Mouse (Mus musculus): ENCODE measurements at regions not wholly inside any gene's neighbourhood (a gene's known extent, or its start where the extent isn't known, plus 50 kb on each side); places are given as distances from the start of the nearest gene placed in this dataset.

- TF ChIP-seq POLR2A (IDR thresholded peaks at IDR 0.05; ENCODE audit: insufficient read depth, low read length) (no peak), EP300 (IDR thresholded peaks at IDR 0.05; ENCODE audit: insufficient read depth, low read depth, low read length) (no peak), CTCF (IDR thresholded peaks at IDR 0.05; ENCODE audit: low read depth, low read length) (no peak)
- no peak overlapping the region for H3K9ac ChIP-seq (ENCODE audit: low read depth, poor library complexity, severe bottlenecking)
- no peak overlapping the region for H3K27ac ChIP-seq (ENCODE audit: insufficient read depth, low read length)
- no peaks in the 10 kb centered on the region for H3K27me3 ChIP-seq (ENCODE audit: control insufficient read depth, insufficient read depth, low read length, poor library complexity, severe bottlenecking)
- H3K4me1 ChIP-seq (ENCODE audit: control insufficient read depth, insufficient read depth, low read length) = no peaks in the 10 kb centered on the region
- no peak overlapping the region for H3K4me3 ChIP-seq (ENCODE audit: low read depth, low read length)
- H3K36me3 ChIP-seq (ENCODE audit: control insufficient read depth, insufficient read depth, low read length, poor library complexity, severe bottlenecking) = no peaks in the 10 kb centered on the region
- H3K9me3 ChIP-seq (replicated peaks; ENCODE audit: control insufficient read depth, insufficient read depth, low read length, poor library complexity, severe bottlenecking) = no peaks in the 10 kb centered on the region
These were observed 496.9 kb upstream of the Btbd3 start for GRCm38 (mm10) chr2:137759455-137759854.

GRCm38 (mm10) chr2:137758389-137758788 lies 498.0 kb upstream of the Btbd3 start:
- Histone ChIP-seq H3K4me1 (ENCODE audit: control insufficient read depth, insufficient read depth, low read length) (no peaks in the 10 kb centered on the region), H3K36me3 (ENCODE audit: control insufficient read depth, insufficient read depth, low read length, poor library complexity, severe bottlenecking) (no peaks in the 10 kb centered on the region), H3K9ac (ENCODE audit: low read depth, poor library complexity, severe bottlenecking) (no peak overlapping the region), H3K9me3 (replicated peaks; ENCODE audit: control insufficient read depth, insufficient read depth, low read length, poor library complexity, severe bottlenecking) (no peaks in the 10 kb centered on the region), H3K27ac (ENCODE audit: insufficient read depth, low read length) (no peak overlapping the region), H3K27me3 (ENCODE audit: control insufficient read depth, insufficient read depth, low read length, poor library complexity, severe bottlenecking) (no peaks in the 10 kb centered on the region), H3K4me3 (ENCODE audit: low read depth, low read length) (no peak overlapping the region)
- no peak for TF ChIP-seq POLR2A (IDR thresholded peaks at IDR 0.05; ENCODE audit: insufficient read depth, low read length)
- no peak for TF ChIP-seq EP300 (IDR thresholded peaks at IDR 0.05; ENCODE audit: insufficient read depth, low read depth, low read length)
- TF ChIP-seq CTCF (IDR thresholded peaks at IDR 0.05; ENCODE audit: low read depth, low read length) = no peak

GRCm38 (mm10) chr2:137757231-137758212 lies 498.8 kb upstream of the Btbd3 start:
- H3K36me3 ChIP-seq (ENCODE audit: control insufficient read depth, insufficient read depth, low read length, poor library complexity, severe bottlenecking) = no peaks in the 10 kb centered on the region
- no peak for TF ChIP-seq EP300 (IDR thresholded peaks at IDR 0.05; ENCODE audit: insufficient read depth, low read depth, low read length)
- no peak for TF ChIP-seq CTCF (IDR thresholded peaks at IDR 0.05; ENCODE audit: low read depth, low read length)
- no peak for TF ChIP-seq POLR2A (IDR thresholded peaks at IDR 0.05; ENCODE audit: insufficient read depth, low read length)
- H3K9ac ChIP-seq (ENCODE audit: low read depth, poor library complexity, severe bottlenecking) = no peak overlapping the region
- H3K27me3 ChIP-seq (ENCODE audit: control insufficient read depth, insufficient read depth, low read length, poor library complexity, severe bottlenecking) = no peaks in the 10 kb centered on the region
- no peak overlapping the region for H3K4me3 ChIP-seq (ENCODE audit: low read depth, low read length)
- H3K9me3 ChIP-seq (replicated peaks; ENCODE audit: control insufficient read depth, insufficient read depth, low read length, poor library complexity, severe bottlenecking) = no peaks in the 10 kb centered on the region
- no peaks in the 10 kb centered on the region for H3K4me1 ChIP-seq (ENCODE audit: control insufficient read depth, insufficient read depth, low read length)
- H3K27ac ChIP-seq (ENCODE audit: insufficient read depth, low read length) = no peak overlapping the region

GRCm38 (mm10) chr2:137756220-137756619 lies 500.1 kb upstream of the Btbd3 start:
- TF ChIP-seq CTCF (IDR thresholded peaks at IDR 0.05; ENCODE audit: low read depth, low read length) (no peak), EP300 (IDR thresholded peaks at IDR 0.05; ENCODE audit: insufficient read depth, low read depth, low read length) (no peak), POLR2A (IDR thresholded peaks at IDR 0.05; ENCODE audit: insufficient read depth, low read length) (no peak)
- Histone ChIP-seq H3K27ac (ENCODE audit: insufficient read depth, low read length) (no peak overlapping the region), H3K9ac (ENCODE audit: low read depth, poor library complexity, severe bottlenecking) (no peak overlapping the region), H3K36me3 (ENCODE audit: control insufficient read depth, insufficient read depth, low read length, poor library complexity, severe bottlenecking) (no peaks in the 10 kb centered on the region), H3K4me3 (ENCODE audit: low read depth, low read length) (no peak overlapping the region), H3K27me3 (ENCODE audit: control insufficient read depth, insufficient read depth, low read length, poor library complexity, severe bottlenecking) (no peaks in the 10 kb centered on the region), H3K4me1 (ENCODE audit: control insufficient read depth, insufficient read depth, low read length) (no peaks in the 10 kb centered on the region), H3K9me3 (replicated peaks; ENCODE audit: control insufficient read depth, insufficient read depth, low read length, poor library complexity, severe bottlenecking) (no peaks in the 10 kb centered on the region)

- H3K9me3 ChIP-seq (replicated peaks; ENCODE audit: control insufficient read depth, insufficient read depth, low read length, poor library complexity, severe bottlenecking) = no peaks in the 10 kb centered on the region
- no peaks in the 10 kb centered on the region for H3K4me1 ChIP-seq (ENCODE audit: control insufficient read depth, insufficient read depth, low read length)
- H3K4me3 ChIP-seq (ENCODE audit: low read depth, low read length) = no peak overlapping the region
- no peaks in the 10 kb centered on the region for H3K36me3 ChIP-seq (ENCODE audit: control insufficient read depth, insufficient read depth, low read length, poor library complexity, severe bottlenecking)
- H3K27me3 ChIP-seq (ENCODE audit: control insufficient read depth, insufficient read depth, low read length, poor library complexity, severe bottlenecking) = no peaks in the 10 kb centered on the region
- no peak overlapping the region for H3K27ac ChIP-seq (ENCODE audit: insufficient read depth, low read length)
- no peak overlapping the region for H3K9ac ChIP-seq (ENCODE audit: low read depth, poor library complexity, severe bottlenecking)
- TF ChIP-seq EP300 (IDR thresholded peaks at IDR 0.05; ENCODE audit: insufficient read depth, low read depth, low read length) = no peak
- TF ChIP-seq POLR2A (IDR thresholded peaks at IDR 0.05; ENCODE audit: insufficient read depth, low read length) = no peak
- TF ChIP-seq CTCF (IDR thresholded peaks at IDR 0.05; ENCODE audit: low read depth, low read length) = no peak
These were observed 501.9 kb upstream of the Btbd3 start for GRCm38 (mm10) chr2:137754481-137754880.

- Histone ChIP-seq H3K9me3 (replicated peaks; ENCODE audit: control insufficient read depth, insufficient read depth, low read length, poor library complexity, severe bottlenecking) (no peaks in the 10 kb centered on the region), H3K4me3 (ENCODE audit: low read depth, low read length) (no peak overlapping the region), H3K9ac (ENCODE audit: low read depth, poor library complexity, severe bottlenecking) (no peak overlapping the region), H3K27ac (ENCODE audit: insufficient read depth, low read length) (no peak overlapping the region), H3K36me3 (ENCODE audit: control insufficient read depth, insufficient read depth, low read length, poor library complexity, severe bottlenecking) (no peaks in the 10 kb centered on the region), H3K4me1 (ENCODE audit: control insufficient read depth, insufficient read depth, low read length) (no peaks in the 10 kb centered on the region), H3K27me3 (ENCODE audit: control insufficient read depth, insufficient read depth, low read length, poor library complexity, severe bottlenecking) (no peaks in the 10 kb centered on the region)
- TF ChIP-seq POLR2A (IDR thresholded peaks at IDR 0.05; ENCODE audit: insufficient read depth, low read length) (no peak), EP300 (IDR thresholded peaks at IDR 0.05; ENCODE audit: insufficient read depth, low read depth, low read length) (no peak), CTCF (IDR thresholded peaks at IDR 0.05; ENCODE audit: low read depth, low read length) (no peak)
These were observed 524.0 kb upstream of the Btbd3 start for GRCm38 (mm10) chr2:137732410-137732809.
